14 mouse cellular contexts compared by ENCODE assay signal in the genomic region with DNA sequence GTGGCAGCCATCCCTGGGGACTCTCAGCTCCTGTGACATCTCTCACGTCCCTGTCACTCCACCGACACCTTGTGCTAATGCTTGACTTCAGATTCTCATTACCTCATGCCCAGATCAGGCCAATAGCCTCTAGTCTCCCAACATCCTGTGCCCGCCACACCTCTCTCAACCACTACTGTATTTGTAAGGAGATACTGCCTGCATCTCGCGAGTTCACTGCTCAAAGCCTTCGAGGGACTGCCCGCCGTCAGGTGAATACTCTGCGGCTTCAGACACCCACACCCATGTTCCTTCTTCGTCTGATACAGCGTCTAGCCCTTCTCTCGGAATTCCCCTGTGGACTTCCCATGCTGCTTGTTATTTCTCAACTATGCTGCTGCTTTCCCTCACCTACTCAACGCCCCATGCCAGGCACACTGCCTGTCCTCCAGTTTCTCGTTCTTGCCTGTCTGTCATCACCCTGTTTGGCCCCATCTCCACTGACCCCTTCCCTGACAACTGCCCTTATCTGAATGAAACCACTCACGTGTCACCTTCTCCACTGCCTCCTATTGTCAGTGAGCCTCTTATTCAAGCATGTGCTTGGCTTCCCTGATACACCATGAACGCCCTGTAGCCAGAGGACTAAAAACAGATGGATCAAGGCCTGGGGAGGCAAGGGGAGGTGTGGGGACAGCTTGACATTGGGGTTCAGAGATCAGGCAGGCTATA. TPM values are rescaled to one million over a fixed set of nuclear protein-coding genes. Genes with fewer than 3 reads are reported as not detected.
DNase-seq lines count a peak whose midpoint lies in the region; ATAC-seq lines count a peak whose summit lies in the region.
"Had no signal": no experiment of that assay in that cellular context is flagged by ENCODE, and none has a peak within 500 bp of the region (broad histone marks: within the 10 kb centered on the region; RNA-seq: fewer than 3 reads in every experiment).

No protein-coding gene starts in this region.

- H3K4me2 ChIP-seq in heart, embryonic 11.5 days = peak overlapping the region; percentile 55
- H3K4me2 ChIP-seq: limb, embryonic 12.5 days; neural tube, embryonic 15.5 days had no signal

- peaks cover 5% of the 10 kb centered on the region; the same call in 1 of the 2 replicates for H3K9me3 ChIP-seq in heart, embryonic 11.5 days (replicated peaks; ENCODE audit: control insufficient read depth, low read length)
- H3K9me3 ChIP-seq: limb, embryonic 12.5 days; neural tube, embryonic 15.5 days had no signal

- peaks cover 21% of the 10 kb centered on the region for H3K4me1 ChIP-seq in heart, embryonic 11.5 days (ENCODE audit: control insufficient read depth, insufficient read depth, low read length)
- H3K4me1 ChIP-seq: limb, embryonic 12.5 days; neural tube, embryonic 15.5 days had no signal

- intact Hi-C loops in gastrocnemius, postnatal 14 days (cut with DNase I; ENCODE audit: low total_unique reads) = no loop called here

- no peaks in the 10 kb centered on the region for H3K36me3 ChIP-seq in heart, embryonic 11.5 days (ENCODE audit: control insufficient read depth, insufficient read depth, low read length)
- H3K36me3 ChIP-seq: hindbrain, embryonic 10.5 days; limb, embryonic 12.5 days; neural tube, embryonic 15.5 days had no signal

- H3K27ac ChIP-seq in heart, embryonic 11.5 days (ENCODE audit: low read depth, low read length) = peak overlapping the region; percentile 93
- H3K27ac ChIP-seq: hindbrain, embryonic 10.5 days; kidney, postnatal 0 days; limb, embryonic 12.5 days; neural tube, embryonic 15.5 days had no signal

- H3K4me3 ChIP-seq in heart, embryonic 11.5 days (ENCODE audit: low read depth, low read length) = 0 out of 2 replicates have a peak overlapping the region, but pooled peaks have one; percentile 6
- H3K4me3 ChIP-seq: erythroblast, embryonic 14.5 days; hindbrain, embryonic 10.5 days; limb, embryonic 12.5 days; neural tube, embryonic 15.5 days had no signal

- no peaks in the 10 kb centered on the region for H3K27me3 ChIP-seq in heart, embryonic 11.5 days (ENCODE audit: control insufficient read depth, insufficient read depth, low read length)
- H3K27me3 ChIP-seq: limb, embryonic 12.5 days; neural tube, embryonic 15.5 days had no signal

- peak overlapping the region; percentile 18; the same call in 1 of the 2 replicates for H3K9ac ChIP-seq in heart, embryonic 11.5 days (ENCODE audit: low read depth, low read length)
- H3K9ac ChIP-seq: limb, embryonic 12.5 days; neural tube, embryonic 15.5 days had no signal

- peak; percentile 16 for DNase-seq in embryo, embryonic 9.5 days (ENCODE audit: extremely low spot score)
- no peak for DNase-seq in embryo, embryonic 10.5 days (ENCODE audit: low spot score)
- DNase-seq in gastrocnemius, postnatal 14 days = no peak
- DNase-seq in layer of hippocampus, adult 9-10 months (ENCODE audit: low spot score) = no peak
- DNase-seq: cerebellum, adult 18-20 months had no signal

- WGBS in heart, embryonic 11.5 days (ENCODE audit: insufficient replicate concordance) = 20% methylated on average over 16 of the region's 16 CpGs

- ATAC-seq in CD4-positive, CD25-positive, alpha-beta regulatory T cell, adult 4 months = peak; percentile 79
- ATAC-seq in heart, embryonic 11.5 days (replicated peaks; ENCODE audit: insufficient number of reproducible peaks, low FRiP score, low TSS enrichment) = peak; percentile 81
- ATAC-seq in inflammation-experienced regulatory T-cells, adult 6 months = peak; percentile 82
- ATAC-seq in megakaryocyte, adult 5-6 weeks (ENCODE audit: poor library complexity, severe bottlenecking) = no peak

RNA-seq across cellular contexts. Expression of a gene that starts 15.5 kb away (rescaled TPM):
- polyA plus RNA-seq in CD4-positive, CD25-positive, alpha-beta regulatory T cell, adult 4 months (2017; shearing (Covaris generic)) = 10 to 100 TPM; 16.4 to 20.4 TPM
- 13.0 and 19.7 TPM in 2 replicates for polyA plus RNA-seq in heart, embryonic 11.5 days (2014; fragmentation: Nextera tagmentation; extraction: Ambion mirVana)
- polyA plus RNA-seq in inflammation-experienced regulatory T-cells, adult 6 months (2017; shearing (Covaris generic)) = 10 to 100 TPM; 13.8 to 24.5 (median 15.9) TPM
- total RNA-seq in gastrocnemius, postnatal 14 days (2021) = 1 to 10 TPM; 9.7 to 9.8 TPM
- 104 and 127 TPM in 2 replicates for total RNA-seq in megakaryocyte, adult 5-6 weeks (2015)
- total RNA-seq in megakaryocyte, adult 5-6 weeks (2017) = 35.5 and 46.3 TPM in 2 replicates
- polyA plus RNA-seq: limb, embryonic 12.5 days had no signal
